Mouse (Mus musculus) heart, adult 8-10 months (tissue): ENCODE measurements around the gene Zp3r. TPM values are rescaled to one million over a fixed set of nuclear protein-coding genes. Genes with fewer than 3 reads are reported as not detected.

ENCODE experiments used
- total RNA-seq, 4 experiments: library from RNA; stranded (reverse); gene quantifications; 2 replicates each; pipeline ENCODE4 v1.2.4; 2022

The Zp3r gene
- total RNA-seq, 4 experiments from 2014 or later = not detected

Other genes with a start within 250 kb of the Zp3r start
- gene Cd55b, start 206.6 kb downstream of the Zp3r start, total RNA-seq = under 1 TPM in 1 of 4 experiments, not detected in 3; 0.23 TPM
- 1 to 10 TPM; 6.9 to 9.8 (median 8.3) TPM for gene Cd55, start 166.9 kb downstream of the Zp3r start, total RNA-seq
- gene C4bp, start 32.0 kb upstream of the Zp3r start, total RNA-seq = not detected
- not detected for gene Gm29427, start 86.2 kb upstream of the Zp3r start, total RNA-seq
- gene Yod1, start 87.7 kb upstream of the Zp3r start, total RNA-seq = 1 to 10 TPM; 3.1 to 4.5 (median 4.0) TPM
- 100 to 1,000 TPM in 1 of 4 experiments, 10 to 100 TPM in 3; 79.2 to 109 (median 83.8) TPM for gene Pfkfb2, start 99.6 kb upstream of the Zp3r start, total RNA-seq
- under 1 TPM; 0.30 to 0.69 (median 0.36) TPM for gene AA986860, start 102.4 kb upstream of the Zp3r start, total RNA-seq
- under 1 TPM; 0.14 to 0.38 (median 0.22) TPM for gene Fcamr, start 171.3 kb upstream of the Zp3r start, total RNA-seq
- gene Pigr, start 197.1 kb upstream of the Zp3r start, total RNA-seq = under 1 TPM in 1 of 4 experiments, not detected in 3; 0.23 TPM
- gene Fcmr, start 236.0 kb upstream of the Zp3r start, total RNA-seq = 1 to 10 TPM in 1 of 4 experiments, under 1 TPM in 3; 0.47 to 1.1 (median 0.62) TPM